Mouse (Mus musculus) subcutaneous adipose tissue, adult 2 months (tissue): Measurements from ENCODE around the gene Olfr1364. TPM values are rescaled to one million over a fixed set of nuclear protein-coding genes. Genes with fewer than 3 reads are reported as not detected.

ENCODE experiments used
- polyA plus RNA-seq: library from polyadenylated mRNA; depleted of rRNA; stranded (reverse); fragments of >200 nt; gene quantifications from 2 replicates; pipeline ENCODE4 v1.2.3, GENCODE M21; 2012; ENCODE audit warnings: low replicate concordance; rRNA removed

Gene Olfr1364
- polyA plus RNA-seq = not detected in 2 replicates

GRCm38 (mm10) chr13:21581659-21582058, at the start of gene Olfr1364:
Olfr1364 (minus strand) TSS chr13:21581759.

GRCm38 (mm10) chr13:21613922-21614321, 32.4 kb upstream of the Olfr1364 start, which contains the start of gene Olfr1362:
Olfr1362 (minus strand) TSS chr13:21614022.

GRCm38 (mm10) chr13:21559793-21560192, 21.8 kb downstream of the Olfr1364 start, which contains the start of gene Olfr1535:
Olfr1535 (minus strand) TSS chr13:21559893.

GRCm38 (mm10) chr13:21542708-21543107, 38.9 kb downstream of the Olfr1364 start, which contains the start of gene Olfr1366:
Olfr1366 (minus strand) TSS chr13:21542808.

GRCm38 (mm10) chr13:21530781-21531201, 50.8 kb downstream of the Olfr1364 start, which contains the start of gene Zkscan8:
Zkscan8 (minus strand) TSS chr13:21531120.

Other genes with a start within 250 kb of the Olfr1364 start
- not detected in 2 replicates for gene Olfr1367, start 234.8 kb downstream of the Olfr1364 start, polyA plus RNA-seq
- 2.0 and 2.8 TPM in 2 replicates for gene Zscan12, start 218.9 kb downstream of the Olfr1364 start, polyA plus RNA-seq
- 30.6 and 33.3 TPM in 2 replicates for gene Zkscan3, start 179.0 kb downstream of the Olfr1364 start, polyA plus RNA-seq
- gene Pgbd1, start 140.7 kb downstream of the Olfr1364 start, polyA plus RNA-seq = 0.10 and 0.62 TPM in 2 replicates
- gene Zscan26, start 128.0 kb downstream of the Olfr1364 start, polyA plus RNA-seq = 24.0 and 27.9 TPM in 2 replicates
- gene Nkapl, start 113.2 kb downstream of the Olfr1364 start, polyA plus RNA-seq = 0.72 and 1.1 TPM in 2 replicates
- 2.1 and 2.2 TPM in 2 replicates for gene Zkscan4, start 102.9 kb downstream of the Olfr1364 start, polyA plus RNA-seq
- not detected in 2 replicates for gene Gm10065, start 102.3 kb downstream of the Olfr1364 start, polyA plus RNA-seq
- gene AK157302, start 86.5 kb downstream of the Olfr1364 start, polyA plus RNA-seq = 0.24 and 0.27 TPM in 2 replicates
- gene Gm11273, start 80.3 kb downstream of the Olfr1364 start, polyA plus RNA-seq = 17.1 and 26.1 TPM in 2 replicates
- gene Zkscan8, start 50.6 kb downstream of the Olfr1364 start, polyA plus RNA-seq = 4.9 and 7.2 TPM in 2 replicates
- not detected in 2 replicates for gene Olfr1366, start 39.0 kb downstream of the Olfr1364 start, polyA plus RNA-seq
- not detected in 2 replicates for gene Olfr1535, start 21.9 kb downstream of the Olfr1364 start, polyA plus RNA-seq
- gene Olfr1362, start 32.3 kb upstream of the Olfr1364 start, polyA plus RNA-seq = not detected in 2 replicates
- 0.04 TPM in 1 of 2 replicates, not detected in the other for gene Olfr11, start 60.8 kb upstream of the Olfr1364 start, polyA plus RNA-seq
- not detected in 2 replicates for gene Olfr1361, start 81.6 kb upstream of the Olfr1364 start, polyA plus RNA-seq
- gene Olfr1360, start 95.6 kb upstream of the Olfr1364 start, polyA plus RNA-seq = not detected in 2 replicates
- not detected in 2 replicates for gene Olfr1359, start 116.4 kb upstream of the Olfr1364 start, polyA plus RNA-seq
- gene Hist1h2bl, start 134.4 kb upstream of the Olfr1364 start, polyA plus RNA-seq = 2.6 and 3.2 TPM in 2 replicates
- gene Hist1h2ai, start 134.7 kb upstream of the Olfr1364 start, polyA plus RNA-seq = 1.7 and 10.5 TPM in 2 replicates
- gene Hist1h3h, start 135.9 kb upstream of the Olfr1364 start, polyA plus RNA-seq = 2.7 and 33.5 TPM in 2 replicates
- gene Hist1h2bm, start 140.3 kb upstream of the Olfr1364 start, polyA plus RNA-seq = 0.42 and 2.3 TPM in 2 replicates
- 0.50 and 4.8 TPM in 2 replicates for gene Hist1h4j, start 153.3 kb upstream of the Olfr1364 start, polyA plus RNA-seq
- 2.1 and 39.6 TPM in 2 replicates for gene Hist1h4k, start 168.7 kb upstream of the Olfr1364 start, polyA plus RNA-seq
- gene Hist1h2ak, start 172.1 kb upstream of the Olfr1364 start, polyA plus RNA-seq = 9.2 TPM in 1 of 2 replicates, not detected in the other
- gene Hist1h2bn, start 172.4 kb upstream of the Olfr1364 start, polyA plus RNA-seq = 5.6 and 6.6 TPM in 2 replicates
- gene Hist1h1b, start 198.9 kb upstream of the Olfr1364 start, polyA plus RNA-seq = 0.23 and 1.3 TPM in 2 replicates
- 0.97 and 14.0 TPM in 2 replicates for gene Hist1h3i, start 201.6 kb upstream of the Olfr1364 start, polyA plus RNA-seq
- 1.2 and 8.9 TPM in 2 replicates for gene Hist1h2an, start 205.5 kb upstream of the Olfr1364 start, polyA plus RNA-seq
- gene Hist1h2bp, start 205.7 kb upstream of the Olfr1364 start, polyA plus RNA-seq = 1.2 and 1.7 TPM in 2 replicates
- gene Hist1h2bq, start 228.4 kb upstream of the Olfr1364 start, polyA plus RNA-seq = 7.2 and 42.8 TPM in 2 replicates
- not detected in 2 replicates for gene Hist1h2ao, start 228.7 kb upstream of the Olfr1364 start, polyA plus RNA-seq
- gene Hist1h4m, start 230.0 kb upstream of the Olfr1364 start, polyA plus RNA-seq = not detected in 2 replicates